Mouse (Mus musculus) forebrain, embryonic 13.5 days (tissue): ENCODE measurements around the gene Eid2b. TPM values are rescaled to one million over a fixed set of nuclear protein-coding genes. Genes with fewer than 3 reads are reported as not detected.
"Not testable (repeated sequence)": the region's sequence is repeated elsewhere in the genome, so short reads cannot be mapped to it uniquely, and the experiment has no call there.

Source experiments
- ATAC-seq: fragments of 200-750 bp; cut with Nextera tagmentation; 2 replicates; pipeline ENCODE4 v1.8.0; 2017
- H3K27ac ChIP-seq: fragments of 300-500 bp; sonication (generic); 2 replicates; pipeline ENCODE4 v1.5.1; 2015; ENCODE audit warnings: inconsistent platforms, mild to moderate bottlenecking, moderate library complexity
- H3K27me3 ChIP-seq: fragments of 300-500 bp; sonication (generic); 2 replicates; pipeline ENCODE4 v1.6.1; 2015; ENCODE audit warnings: mild to moderate bottlenecking, inconsistent platforms
- H3K36me3 ChIP-seq: fragments of 300-500 bp; sonication (generic); 2 replicates; pipeline ENCODE4 v1.6.1; 2015; ENCODE audit warnings: mild to moderate bottlenecking, inconsistent platforms; ENCODE audit not compliant: poor library complexity, severe bottlenecking
- H3K4me1 ChIP-seq: fragments of 300-500 bp; sonication (generic); 2 replicates; pipeline ENCODE4 v1.6.1; 2015; ENCODE audit warnings: inconsistent platforms
- H3K4me2 ChIP-seq: fragments of 300-500 bp; sonication (generic); 2 replicates; pipeline ENCODE4 v1.6.1; 2015; ENCODE audit warnings: inconsistent platforms, mild to moderate bottlenecking, moderate library complexity
- H3K4me3 ChIP-seq: fragments of 300-500 bp; sonication (generic); 2 replicates; pipeline ENCODE4 v1.5.1; 2015; ENCODE audit warnings: mild to moderate bottlenecking, inconsistent platforms
- H3K9ac ChIP-seq: fragments of 300-500 bp; sonication (generic); 2 replicates; pipeline ENCODE4 v1.6.1; 2015; ENCODE audit warnings: mild to moderate bottlenecking, inconsistent platforms
- H3K9me3 ChIP-seq: fragments of 300-500 bp; sonication (generic); replicated peaks from 2 replicates; pipeline ENCODE4 v1.6.1; 2016; ENCODE audit warnings: inconsistent platforms
- WGBS: fragments of 180-500 bp; shearing (Covaris S2); methylation state at CpG from one replicate; pipeline ENCODE4 v1.1.7; 2015; 5-methylcytosine and 5-hydroxymethylcytosine counted together
- polyA plus RNA-seq: library from polyadenylated mRNA; unstranded; fragments of >200 nt; fragmentation: Nextera tagmentation; extraction: Ambion mirVana; gene quantifications from 2 replicates; pipeline ENCODE4 v1.2.1, GENCODE M21; 2015

The Eid2b gene
- 30.3 and 31.4 TPM in 2 replicates for polyA plus RNA-seq

DNA sequence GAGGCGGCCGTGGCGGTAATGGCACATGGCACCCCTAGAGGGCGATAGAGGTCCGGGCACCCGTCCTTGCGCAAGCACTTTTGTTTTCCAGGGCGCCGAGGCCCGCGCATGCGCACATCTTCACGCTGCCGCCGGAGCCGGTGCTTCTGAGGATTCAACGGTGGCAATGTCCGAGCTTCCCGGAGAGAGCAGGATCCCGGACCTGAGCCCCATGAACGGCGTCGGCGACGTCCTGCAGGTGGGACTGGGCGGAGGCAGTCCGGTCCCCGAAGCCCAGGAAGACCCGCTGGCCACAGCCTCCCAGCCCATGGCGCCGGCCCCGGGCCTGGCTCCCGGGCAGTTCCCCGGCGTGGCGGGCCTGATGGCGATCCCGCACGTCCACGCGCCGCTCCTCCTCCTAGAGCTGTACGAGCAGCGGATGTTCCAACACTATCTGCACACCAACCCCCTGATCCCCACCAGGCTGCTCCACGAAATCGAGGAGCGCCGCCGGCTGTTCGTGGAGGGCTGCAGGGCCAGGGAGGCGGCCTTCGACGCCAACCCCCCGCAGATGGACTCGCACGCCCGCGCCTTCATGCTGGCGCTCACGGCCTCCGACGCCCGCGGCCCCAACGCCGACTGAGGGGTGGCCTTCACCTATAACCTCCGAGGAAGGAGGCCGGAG, at the start of gene Eid2b:
Gene Eid2b (plus strand): TSS at position 125 of the 664 bp plus-strand sequence.
- Histone ChIP-seq H3K9me3 (no peaks in the 10 kb centered on the region), H3K9ac (peak within 1 kb of the TSS; percentile 87), H3K27ac (peak within 1 kb of the TSS; percentile 67), H3K4me1 (peaks cover 22% of the 10 kb centered on the region), H3K4me3 (peak within 1 kb of the TSS; percentile 63), H3K27me3 (no peaks in the 10 kb centered on the region), H3K4me2 (peak within 1 kb of the TSS; percentile 79), H3K36me3 (peaks cover 23% of the 10 kb centered on the region)
- 3% methylated on average over 68 of the region's 68 CpGs for WGBS
- peak; percentile 75 for ATAC-seq

DNA sequence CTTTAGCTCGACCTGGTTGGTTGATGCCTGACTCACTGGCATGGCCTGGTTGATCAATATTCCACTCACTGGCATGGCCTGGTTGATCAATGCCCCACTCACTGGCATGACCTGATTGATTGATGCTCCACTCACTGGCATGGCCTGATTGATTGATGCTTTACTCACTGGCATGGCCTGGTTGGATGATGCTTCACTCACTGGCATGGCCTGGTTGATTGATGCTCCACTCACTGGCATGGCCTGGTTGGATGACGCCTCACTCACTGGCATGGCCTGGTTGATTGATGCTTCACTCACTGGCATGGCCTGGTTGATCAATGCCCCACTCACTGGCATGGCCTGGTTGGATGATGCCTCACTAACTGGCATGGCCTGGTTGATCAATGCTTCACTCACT, 33.6 kb upstream of the Eid2b start:
- not testable (repeated sequence) for H3K27me3 ChIP-seq, H3K4me3 ChIP-seq, H3K9ac ChIP-seq, ATAC-seq, H3K4me1 ChIP-seq, H3K4me2 ChIP-seq, H3K9me3 ChIP-seq, H3K27ac ChIP-seq, H3K36me3 ChIP-seq
- 67% methylated on average over 2 of the region's 2 CpGs for WGBS

DNA sequence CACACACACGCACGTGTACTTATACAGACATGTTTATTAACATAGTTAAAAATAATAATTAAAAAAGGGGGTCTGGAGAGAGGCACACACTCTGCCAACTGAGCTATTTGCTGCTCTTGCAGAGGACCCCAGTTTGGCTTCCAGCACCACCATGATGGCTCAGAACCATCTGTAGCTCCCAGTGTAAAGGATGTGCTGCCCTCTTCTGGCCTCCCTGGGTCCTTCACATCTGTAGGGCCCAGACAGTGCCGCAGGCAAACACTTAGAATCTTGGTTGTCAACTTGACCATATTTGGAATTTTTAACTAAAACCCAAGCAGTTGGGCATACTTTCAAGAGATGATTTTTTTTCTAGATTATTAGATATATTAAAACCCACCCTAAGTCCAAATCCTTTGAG, 28.6 kb upstream of the Eid2b start:
- no peaks in the 10 kb centered on the region for H3K4me1 ChIP-seq
- no peak overlapping the region for H3K4me3 ChIP-seq
- WGBS = 80% methylated on average over 3 of the region's 3 CpGs

DNA sequence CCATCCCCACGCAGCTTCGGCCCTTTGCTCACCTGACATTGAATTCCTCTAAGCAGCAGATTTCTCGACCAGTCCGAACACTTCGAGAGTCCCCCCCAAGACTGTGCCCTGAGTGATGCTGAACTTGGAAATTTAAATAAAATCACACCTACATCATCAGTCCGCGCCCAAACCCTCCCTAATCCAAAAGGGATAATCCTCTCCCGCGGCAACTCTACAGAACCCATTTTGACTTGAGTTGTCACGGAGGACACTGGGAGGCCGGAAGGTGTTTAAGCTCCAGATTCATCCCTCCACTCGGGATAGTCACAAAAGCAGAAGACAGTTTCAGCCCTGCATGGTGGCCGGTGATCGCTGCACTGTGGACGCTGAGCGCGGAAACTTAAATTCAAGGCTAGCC, 25.6 kb upstream of the Eid2b start:
- Histone ChIP-seq H3K27me3 (no peaks in the 10 kb centered on the region), H3K4me1 (no peaks in the 10 kb centered on the region), H3K9ac (no peak overlapping the region), H3K4me2 (no peak overlapping the region), H3K9me3 (peaks cover 5% of the 10 kb centered on the region; the same call in 1 of the 2 replicates), H3K4me3 (no peak overlapping the region), H3K36me3 (no peaks in the 10 kb centered on the region), H3K27ac (no peak overlapping the region)
- 90% methylated on average over 17 of the region's 17 CpGs for WGBS
- ATAC-seq = no peak

More for the DNA sequence above, 28.6 kb upstream of the Eid2b start:
- no peak overlapping the region for H3K4me2 ChIP-seq
- no peak overlapping the region for H3K9ac ChIP-seq
- H3K36me3 ChIP-seq = no peaks in the 10 kb centered on the region
- H3K27me3 ChIP-seq = no peaks in the 10 kb centered on the region
- no peaks in the 10 kb centered on the region for H3K9me3 ChIP-seq
- ATAC-seq = no peak
- H3K27ac ChIP-seq = no peak overlapping the region

DNA sequence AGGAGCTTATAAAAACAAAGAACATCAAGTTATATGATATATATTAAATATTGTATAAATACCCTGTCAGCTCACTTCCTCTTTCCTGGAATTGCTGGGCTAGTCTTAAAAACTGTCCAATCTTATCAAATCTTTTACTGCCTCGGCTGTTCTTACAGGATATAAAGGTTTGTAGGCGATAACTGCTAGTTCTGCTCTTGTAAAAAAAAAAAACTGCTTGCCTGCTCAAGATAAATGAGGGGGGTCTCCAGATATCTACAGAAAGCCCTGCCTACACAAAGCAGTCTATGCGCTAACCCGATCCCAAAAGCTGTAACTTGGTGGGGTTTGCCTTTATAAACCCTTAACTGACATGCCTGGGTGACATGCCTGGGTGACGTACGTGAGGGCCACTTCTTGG, 22.9 kb upstream of the Eid2b start:
- Histone ChIP-seq H3K36me3 (no peaks in the 10 kb centered on the region), H3K4me1 (no peaks in the 10 kb centered on the region), H3K9me3 (peaks cover 5% of the 10 kb centered on the region; the same call in 1 of the 2 replicates), H3K4me2 (no peak overlapping the region), H3K27me3 (no peaks in the 10 kb centered on the region), H3K9ac (no peak overlapping the region), H3K27ac (no peak overlapping the region), H3K4me3 (no peak overlapping the region)
- ATAC-seq = no peak
- WGBS = 93% methylated on average over 6 of the region's 6 CpGs

DNA sequence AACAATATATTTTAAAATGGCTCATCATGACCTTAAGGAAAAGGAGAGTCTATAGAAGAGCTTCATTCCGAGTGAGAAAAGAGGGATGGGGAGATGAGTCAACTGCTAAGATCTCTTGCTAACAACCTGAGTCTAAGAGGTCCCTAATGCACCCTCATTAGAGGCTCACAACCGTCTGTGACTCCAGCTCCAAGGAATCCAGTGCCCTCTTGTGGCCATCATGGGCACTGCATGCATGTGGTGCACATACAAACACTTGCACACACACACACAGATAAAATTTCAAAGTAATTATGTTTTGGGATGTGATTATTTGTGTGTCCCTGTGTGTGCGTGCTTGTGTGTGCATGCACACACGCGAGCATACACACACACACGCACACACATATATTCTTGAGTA, 22.1 kb upstream of the Eid2b start:
- Histone ChIP-seq H3K4me1 (no peaks in the 10 kb centered on the region), H3K36me3 (no peaks in the 10 kb centered on the region), H3K9me3 (peaks cover 5% of the 10 kb centered on the region; the same call in 1 of the 2 replicates), H3K4me3 (no peak overlapping the region), H3K4me2 (no peak overlapping the region), H3K27me3 (no peaks in the 10 kb centered on the region), H3K9ac (no peak overlapping the region), H3K27ac (no peak overlapping the region)
- WGBS = 82% methylated on average over 6 of the region's 6 CpGs
- no peak for ATAC-seq

DNA sequence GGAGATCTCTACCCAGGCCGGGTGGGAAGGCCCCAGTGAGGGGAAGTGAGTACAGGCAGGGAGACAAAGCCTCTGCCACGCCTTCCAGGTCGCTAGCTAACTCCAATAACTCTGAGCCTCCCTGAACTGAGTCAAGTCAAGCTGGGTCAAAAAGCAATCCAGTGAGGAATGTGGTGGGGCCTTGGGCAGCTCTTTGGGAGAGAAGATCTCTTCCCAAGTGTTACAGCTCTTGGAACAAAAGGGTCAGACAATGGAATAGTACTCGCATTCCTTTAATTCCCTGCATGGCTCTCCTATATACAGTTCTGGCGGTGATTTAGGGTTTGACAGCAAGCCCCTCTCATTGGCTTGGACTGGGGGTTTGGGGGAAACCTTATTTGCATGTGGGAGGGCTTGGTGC, 14.7 kb upstream of the Eid2b start:
- Histone ChIP-seq H3K27ac (no peak overlapping the region), H3K4me3 (no peak overlapping the region), H3K9me3 (no peaks in the 10 kb centered on the region), H3K9ac (no peak overlapping the region), H3K4me2 (no peak overlapping the region), H3K36me3 (no peaks in the 10 kb centered on the region), H3K27me3 (no peaks in the 10 kb centered on the region), H3K4me1 (no peaks in the 10 kb centered on the region)
- WGBS = 49% methylated on average over 5 of the region's 5 CpGs
- no peak for ATAC-seq

DNA sequence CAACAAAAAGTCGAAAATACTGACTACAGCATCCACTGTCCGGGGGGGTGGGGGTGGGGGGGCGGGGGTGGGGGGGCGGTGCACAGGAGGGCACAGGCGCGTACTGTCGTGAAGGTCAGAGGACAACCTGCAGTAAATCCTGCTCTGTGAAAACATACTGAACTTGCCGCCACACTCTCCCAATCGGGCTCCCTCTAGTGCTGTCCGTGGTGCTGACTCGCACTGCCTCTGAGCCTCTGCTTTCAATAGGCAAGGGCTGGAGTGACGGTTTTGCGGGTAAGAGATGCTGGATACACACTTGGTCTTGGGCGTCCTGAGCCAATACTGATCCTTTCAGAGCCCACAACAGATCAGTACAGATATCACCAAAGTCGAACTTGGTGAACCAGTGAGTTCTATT, 13.8 kb upstream of the Eid2b start:
- no peak for ATAC-seq
- 10% methylated on average over 15 of the region's 15 CpGs for WGBS
- H3K4me3 ChIP-seq = no peak overlapping the region

DNA sequence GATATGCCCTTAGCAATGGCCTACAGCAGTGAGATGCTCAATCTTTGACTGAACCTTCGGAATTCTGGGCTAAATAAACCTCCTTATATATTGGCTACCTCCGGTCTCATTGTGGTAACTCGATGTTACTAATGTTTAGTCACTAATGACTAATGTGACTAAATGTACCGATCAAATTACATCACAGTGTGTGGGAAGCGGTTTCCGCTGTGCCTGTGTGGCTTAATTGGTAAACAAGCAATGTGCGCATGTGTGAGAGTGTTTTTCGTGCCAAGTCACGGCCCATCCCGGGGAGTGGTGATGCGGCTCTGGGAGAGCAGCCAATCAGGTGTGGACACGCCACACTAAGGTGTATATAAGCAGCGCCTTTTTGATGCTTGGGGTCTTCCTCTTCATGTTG, 12.1 kb upstream of the Eid2b start:
- Histone ChIP-seq H3K27me3 (no peaks in the 10 kb centered on the region), H3K9ac (no peak overlapping the region), H3K4me3 (no peak overlapping the region), H3K4me1 (peaks cover 15% of the 10 kb centered on the region), H3K27ac (no peak overlapping the region), H3K36me3 (peaks cover 13% of the 10 kb centered on the region), H3K4me2 (no peak overlapping the region), H3K9me3 (no peaks in the 10 kb centered on the region)
- no peak for ATAC-seq
- WGBS = 89% methylated on average over 13 of the region's 13 CpGs

More for the DNA sequence above, 13.8 kb upstream of the Eid2b start:
- Histone ChIP-seq H3K27ac (no peak overlapping the region), H3K9ac (no peak overlapping the region), H3K4me2 (no peak overlapping the region), H3K27me3 (no peaks in the 10 kb centered on the region), H3K9me3 (no peaks in the 10 kb centered on the region), H3K36me3 (no peaks in the 10 kb centered on the region), H3K4me1 (peaks cover 4% of the 10 kb centered on the region)

DNA sequence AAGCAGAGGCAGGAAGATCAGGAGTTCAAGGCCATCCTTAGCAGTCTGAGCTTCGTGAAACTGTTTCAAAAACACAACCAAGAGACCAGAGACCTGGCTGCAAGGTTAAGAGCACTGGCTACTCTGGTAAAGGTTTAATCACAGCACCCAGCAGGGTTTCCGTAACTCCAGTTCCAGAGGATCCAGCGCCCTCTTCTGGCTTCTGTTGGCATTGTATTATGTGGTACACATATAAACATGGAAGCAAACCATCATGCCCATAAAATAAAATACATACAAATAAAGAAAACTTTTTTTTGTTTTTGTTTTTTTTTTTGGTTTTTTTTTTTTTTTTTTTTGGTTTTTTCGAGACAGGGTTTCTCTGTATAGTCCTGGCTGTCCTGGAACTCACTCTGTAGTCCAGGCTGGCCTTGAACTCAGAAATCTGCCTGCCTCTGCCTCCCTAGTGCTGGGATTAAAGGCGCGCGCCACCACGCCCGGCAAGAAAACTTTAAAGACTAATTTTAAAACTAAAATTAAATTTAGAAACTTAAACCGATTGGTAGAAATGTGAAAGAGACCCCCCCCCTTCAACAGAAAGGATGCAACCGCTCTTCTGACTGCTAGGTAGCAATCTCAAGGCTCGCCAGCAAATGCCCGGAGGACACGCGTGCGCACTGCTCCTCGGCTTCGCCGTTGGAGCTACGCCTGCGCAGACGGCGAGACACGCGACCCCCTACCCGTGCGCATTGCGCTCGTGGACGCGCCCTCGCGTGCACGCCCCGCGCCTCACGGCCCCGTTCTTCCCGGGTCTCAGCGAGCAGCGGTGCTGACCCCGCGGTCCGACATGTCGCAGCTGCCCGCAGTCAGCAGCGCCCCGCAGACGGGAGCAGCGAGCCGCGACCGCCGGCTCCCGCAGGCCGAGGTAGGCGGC, 10.2 kb upstream of the Eid2b start, which contains the start of gene Eid2:
Gene Eid2 (plus strand): TSS at position 753 of the 913 bp plus-strand sequence.
- Histone ChIP-seq H3K9me3 (no peaks in the 10 kb centered on the region), H3K36me3 (peaks cover 28% of the 10 kb centered on the region), H3K27ac (peak within 1 kb of the TSS; percentile 91), H3K9ac (peak within 1 kb of the TSS; percentile 99), H3K4me1 (peaks cover 15% of the 10 kb centered on the region), H3K4me2 (peak within 1 kb of the TSS; percentile 83), H3K4me3 (peak within 1 kb of the TSS; percentile 97), H3K27me3 (no peaks in the 10 kb centered on the region)
- WGBS = 7% methylated on average over 57 of the region's 57 CpGs
- peak; percentile 94 for ATAC-seq

DNA sequence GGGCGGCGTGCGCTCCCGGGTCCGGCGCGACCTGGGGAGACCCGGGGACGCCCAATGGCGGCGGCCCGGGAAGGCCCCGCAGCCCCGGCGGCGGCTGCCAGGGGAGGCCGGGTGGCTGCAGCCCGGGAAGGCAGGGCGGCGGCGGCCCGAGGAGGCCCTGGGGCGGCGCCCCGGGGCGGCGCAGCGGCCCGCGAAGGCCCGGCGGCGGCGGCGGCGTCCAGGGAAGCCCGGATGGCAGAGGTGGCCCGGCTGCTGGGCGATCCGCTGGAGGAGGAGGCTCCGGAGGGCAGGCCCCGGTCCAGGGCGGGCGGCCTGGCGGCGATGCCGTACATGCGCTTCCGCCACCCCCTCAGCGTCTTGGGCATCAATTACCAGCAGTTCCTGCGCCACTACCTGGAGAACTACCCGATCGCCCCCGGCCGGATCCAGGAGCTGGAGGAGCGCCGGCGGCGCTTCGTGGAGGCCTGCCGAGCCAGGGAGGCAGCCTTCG, 9.5 kb upstream of the Eid2b start:
- H3K27me3 ChIP-seq = no peaks in the 10 kb centered on the region
- no peaks in the 10 kb centered on the region for H3K9me3 ChIP-seq
- H3K4me1 ChIP-seq = peaks cover 15% of the 10 kb centered on the region
- WGBS = under 1% methylated on average over 54 of the region's 62 CpGs
- H3K36me3 ChIP-seq = peaks cover 35% of the 10 kb centered on the region
- peak overlapping the region; percentile 83 for H3K4me2 ChIP-seq
- peak; percentile 87 for ATAC-seq
- peak overlapping the region; percentile 97 for H3K4me3 ChIP-seq
- peak overlapping the region; percentile 91 for H3K27ac ChIP-seq
- H3K9ac ChIP-seq = peak overlapping the region; percentile 99

DNA sequence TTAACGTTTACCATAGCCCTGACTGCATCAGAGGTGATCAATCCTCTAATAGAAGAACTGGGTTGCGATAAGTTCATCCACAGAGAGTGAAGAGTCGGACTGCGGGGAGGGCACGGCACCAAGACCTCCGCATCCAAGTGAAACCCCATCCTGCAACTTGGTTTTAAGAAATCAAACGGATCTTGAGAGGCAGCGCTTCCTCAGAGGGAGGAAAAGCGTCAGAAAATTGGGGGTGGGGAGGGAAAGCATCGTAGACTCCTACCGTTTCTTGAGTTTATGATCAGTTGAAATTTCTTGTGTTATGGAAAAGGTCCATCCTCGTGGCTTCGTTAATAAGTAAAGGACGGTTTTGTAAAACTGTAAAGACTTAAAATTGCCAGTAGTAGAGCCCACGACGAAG, 9.0 kb upstream of the Eid2b start:
- ATAC-seq = no peak
- WGBS = 35% methylated on average over 16 of the region's 16 CpGs
- Histone ChIP-seq H3K4me1 (peaks cover 15% of the 10 kb centered on the region), H3K9me3 (no peaks in the 10 kb centered on the region), H3K4me3 (peak overlapping the region; percentile 97), H3K27me3 (no peaks in the 10 kb centered on the region), H3K27ac (peak overlapping the region; percentile 91), H3K36me3 (peaks cover 40% of the 10 kb centered on the region), H3K4me2 (peak overlapping the region; percentile 83), H3K9ac (peak overlapping the region; percentile 99)
